Mouse (Mus musculus) stomach, embryonic 14.5 days (tissue): ENCODE results near the gene Ncf2. TPM values are rescaled to one million over a fixed set of nuclear protein-coding genes. Genes with fewer than 3 reads are reported as not detected.

Experiments
- ATAC-seq: fragments of 200-750 bp; cut with Nextera tagmentation; 2 replicates; pipeline ENCODE4 v1.8.0; 2017; ENCODE audit warnings: low read depth, moderate TSS enrichment; ENCODE audit not compliant: insufficient number of reproducible peaks, insufficient read depth, low FRiP score
- H3K27ac ChIP-seq: fragments of 300-500 bp; sonication (generic); 2 replicates; pipeline ENCODE4 v1.5.1; 2014; ENCODE audit warnings: mild to moderate bottlenecking, low read length, moderate library complexity, mixed read lengths
- H3K27me3 ChIP-seq: fragments of 300-500 bp; sonication (generic); 2 replicates; pipeline ENCODE4 v1.6.1; 2014; ENCODE audit warnings: low read length, control low read depth, mixed read lengths; ENCODE audit not compliant: control insufficient read depth, insufficient read depth
- H3K36me3 ChIP-seq: fragments of 300-500 bp; sonication (generic); 2 replicates; pipeline ENCODE4 v1.6.1; 2014; ENCODE audit warnings: mild to moderate bottlenecking, control low read depth, low read length, moderate library complexity, mixed read lengths; ENCODE audit not compliant: control insufficient read depth, insufficient read depth
- H3K4me1 ChIP-seq: fragments of 300-500 bp; sonication (generic); 2 replicates; pipeline ENCODE4 v1.6.1; 2014; ENCODE audit warnings: low read length, control low read depth, mixed read lengths; ENCODE audit not compliant: control insufficient read depth, insufficient read depth
- H3K4me2 ChIP-seq: fragments of 300-500 bp; sonication (generic); replicated peaks from 2 replicates; pipeline ENCODE4 v1.6.1; 2014; ENCODE audit warnings: low read depth, low read length, control low read depth
- H3K4me3 ChIP-seq: fragments of 300-500 bp; sonication (generic); 2 replicates; pipeline ENCODE4 v1.5.1; 2014; ENCODE audit warnings: low read depth, low read length, control low read depth
- H3K9ac ChIP-seq: fragments of 300-500 bp; sonication (generic); replicated peaks from 2 replicates; pipeline ENCODE4 v1.6.1; 2014; ENCODE audit warnings: low read depth, mild to moderate bottlenecking, control low read depth, low read length, moderate library complexity, mixed read lengths
- H3K9me3 ChIP-seq: fragments of 300-500 bp; sonication (generic); 2 replicates; pipeline ENCODE4 v1.6.1; 2016; ENCODE audit warnings: low read depth, low read length, control low read depth; ENCODE audit not compliant: control insufficient read depth
- WGBS: fragments of 180-500 bp; shearing (Covaris S2); extraction: QIAGEN DNeasy Blood & Tissue Kit; methylation state at CpG from one replicate; pipeline ENCODE4 v1.1.7; 2014; 5-methylcytosine and 5-hydroxymethylcytosine counted together
- polyA plus RNA-seq: library from polyadenylated mRNA; unstranded; fragments of >200 nt; fragmentation: Nextera tagmentation; extraction: Ambion mirVana; gene quantifications from 2 replicates; pipeline ENCODE4 v1.2.1, GENCODE M21; 2014

Gene Ncf2
- polyA plus RNA-seq, 1 experiment from 2014 or later: 3.7 TPM

- Histone ChIP-seq H3K9me3 (0 out of 2 replicates have a peak, but pooled peaks cover 3% of the 10 kb centered on the region), H3K36me3 (no peaks in the 10 kb centered on the region), H3K27me3 (no peaks in the 10 kb centered on the region), H3K4me1 (no peaks in the 10 kb centered on the region), H3K4me3 (no peak overlapping the region), H3K9ac (no peak overlapping the region), H3K27ac (no peak overlapping the region), H3K4me2 (no peak overlapping the region)
- ATAC-seq: no peak
- WGBS: 44% methylated on average over 4 of the region's 4 CpGs
Observed at GRCm38 (mm10) chr1:152791269-152791668, 8.7 kb upstream of the Ncf2 start.

- no peaks in the 10 kb centered on the region for H3K27me3 ChIP-seq
- 65% methylated on average over 12 of the region's 12 CpGs for WGBS
- ATAC-seq: peak; percentile 66; the same call in 1 of the 2 replicates
Observed at GRCm38 (mm10) chr1:152792736-152793494, 7.1 kb upstream of the Ncf2 start.

GRCm38 (mm10) chr1:152793495-152794130 lies 6.4 kb upstream of the Ncf2 start:
- no peak overlapping the region for H3K9ac ChIP-seq
- WGBS: 59% methylated on average over 6 of the region's 6 CpGs
- H3K27ac ChIP-seq: no peak overlapping the region; the same call in 1 of the 2 replicates
- no peaks in the 10 kb centered on the region for H3K27me3 ChIP-seq
- ATAC-seq: no peak
- H3K9me3 ChIP-seq: 0 out of 2 replicates have a peak, but pooled peaks cover 3% of the 10 kb centered on the region
- no peak overlapping the region for H3K4me3 ChIP-seq
- H3K4me1 ChIP-seq: no peaks in the 10 kb centered on the region
- no peaks in the 10 kb centered on the region for H3K36me3 ChIP-seq
- no peak overlapping the region for H3K4me2 ChIP-seq

More at GRCm38 (mm10) chr1:152792736-152793494, 7.1 kb upstream of the Ncf2 start:
- H3K4me1 ChIP-seq: no peaks in the 10 kb centered on the region
- no peak overlapping the region for H3K27ac ChIP-seq
- H3K36me3 ChIP-seq: no peaks in the 10 kb centered on the region
- no peak overlapping the region for H3K4me3 ChIP-seq
- H3K4me2 ChIP-seq: no peak overlapping the region
- 0 out of 2 replicates have a peak, but pooled peaks cover 3% of the 10 kb centered on the region for H3K9me3 ChIP-seq
- H3K9ac ChIP-seq: no peak overlapping the region

- H3K9me3 ChIP-seq: 0 out of 2 replicates have a peak, but pooled peaks cover 3% of the 10 kb centered on the region
- H3K36me3 ChIP-seq: no peaks in the 10 kb centered on the region
- no peak overlapping the region for H3K9ac ChIP-seq
- H3K4me2 ChIP-seq: no peak overlapping the region
- peaks cover 4% of the 10 kb centered on the region; the same call in 1 of the 2 replicates for H3K4me1 ChIP-seq
- H3K27ac ChIP-seq: no peak overlapping the region
- no peaks in the 10 kb centered on the region for H3K27me3 ChIP-seq
- H3K4me3 ChIP-seq: no peak overlapping the region
- ATAC-seq: no peak
- WGBS: 64% methylated on average over 8 of the region's 8 CpGs
Observed at GRCm38 (mm10) chr1:152795688-152796255, 4.2 kb upstream of the Ncf2 start.

GRCm38 (mm10) chr1:152796683-152797263 lies 3.2 kb upstream of the Ncf2 start:
- no peak overlapping the region for H3K4me3 ChIP-seq
- no peak overlapping the region for H3K27ac ChIP-seq
- WGBS: 77% methylated on average over 8 of the region's 8 CpGs
- no peaks in the 10 kb centered on the region for H3K36me3 ChIP-seq
- H3K9me3 ChIP-seq: 0 out of 2 replicates have a peak, but pooled peaks cover 2% of the 10 kb centered on the region
- ATAC-seq: no peak
- no peak overlapping the region for H3K4me2 ChIP-seq
- no peak overlapping the region for H3K9ac ChIP-seq
- H3K4me1 ChIP-seq: peaks cover 4% of the 10 kb centered on the region; the same call in 1 of the 2 replicates
- H3K27me3 ChIP-seq: no peaks in the 10 kb centered on the region

GRCm38 (mm10) chr1:152798125-152798524 lies 1.9 kb upstream of the Ncf2 start:
- Histone ChIP-seq H3K4me3 (no peak overlapping the region), H3K4me1 (peaks cover 4% of the 10 kb centered on the region; the same call in 1 of the 2 replicates), H3K4me2 (no peak overlapping the region), H3K36me3 (no peaks in the 10 kb centered on the region), H3K9me3 (no peaks in the 10 kb centered on the region), H3K27me3 (no peaks in the 10 kb centered on the region), H3K9ac (no peak overlapping the region), H3K27ac (no peak overlapping the region)
- ATAC-seq: no peak
- 68% methylated on average over 9 of the region's 9 CpGs for WGBS

- H3K9me3 ChIP-seq: no peaks in the 10 kb centered on the region
- H3K27ac ChIP-seq: peak overlapping the region; percentile 21; the same call in 1 of the 2 replicates
- ATAC-seq: no peak
- H3K36me3 ChIP-seq: no peaks in the 10 kb centered on the region
- no peak overlapping the region for H3K9ac ChIP-seq
- H3K4me3 ChIP-seq: no peak overlapping the region
- WGBS: 80% methylated on average over 13 of the region's 13 CpGs
- H3K4me2 ChIP-seq: no peak overlapping the region
- H3K4me1 ChIP-seq: peaks cover 4% of the 10 kb centered on the region; the same call in 1 of the 2 replicates
- H3K27me3 ChIP-seq: no peaks in the 10 kb centered on the region
Observed at GRCm38 (mm10) chr1:152800633-152801176, 711 bp downstream of the Ncf2 start.

GRCm38 (mm10) chr1:152804907-152805306 lies 4.9 kb downstream of the Ncf2 start:
- Histone ChIP-seq H3K4me3 (no peak overlapping the region), H3K27me3 (no peaks in the 10 kb centered on the region), H3K27ac (no peak overlapping the region), H3K4me1 (peaks cover 4% of the 10 kb centered on the region; the same call in 1 of the 2 replicates), H3K4me2 (no peak overlapping the region), H3K36me3 (no peaks in the 10 kb centered on the region), H3K9ac (no peak overlapping the region), H3K9me3 (no peaks in the 10 kb centered on the region)
- whole genome bisulfite sequencing: 70% methylated on average over 6 of the region's 6 CpGs
- ATAC-seq: no peak
